Mouse (Mus musculus) lung, embryonic 16.5 days (tissue): ENCODE results near the gene Rpusd4. TPM values are rescaled to one million over a fixed set of nuclear protein-coding genes. Genes with fewer than 3 reads are reported as not detected.

Source experiments
- ATAC-seq: fragments of 200-750 bp; cut with Nextera tagmentation; 2 replicates; pipeline ENCODE4 v1.8.0; 2017; ENCODE audit warnings: low read depth, mild to moderate bottlenecking, moderate library complexity
- H3K27ac ChIP-seq: fragments of 300-500 bp; sonication (generic); 2 replicates; pipeline ENCODE4 v1.5.1; 2014; ENCODE audit warnings: mild to moderate bottlenecking, control low read depth, low read length
- H3K27me3 ChIP-seq: fragments of 300-500 bp; sonication (generic); 2 replicates; pipeline ENCODE4 v1.6.1; 2014; ENCODE audit warnings: low read depth, low read length, mixed read lengths; ENCODE audit not compliant: control insufficient read depth, insufficient read depth
- H3K36me3 ChIP-seq: fragments of 300-500 bp; sonication (generic); 2 replicates; pipeline ENCODE4 v1.6.1; 2014; ENCODE audit warnings: low read length; ENCODE audit not compliant: control insufficient read depth, insufficient read depth
- H3K4me1 ChIP-seq: fragments of 300-500 bp; sonication (generic); replicated peaks from 2 replicates; pipeline ENCODE4 v1.6.1; 2014; ENCODE audit warnings: low read length, mixed read lengths; ENCODE audit not compliant: control insufficient read depth, insufficient read depth
- H3K4me2 ChIP-seq: fragments of 300-500 bp; sonication (generic); 2 replicates; pipeline ENCODE4 v1.6.1; 2014; ENCODE audit warnings: low read depth, low read length, control low read depth
- H3K4me3 ChIP-seq: fragments of 300-500 bp; sonication (generic); 2 replicates; pipeline ENCODE4 v1.5.1; 2014; ENCODE audit warnings: mild to moderate bottlenecking, low read length, control low read depth
- H3K9ac ChIP-seq: fragments of 300-500 bp; sonication (generic); 2 replicates; pipeline ENCODE4 v1.6.1; 2014; ENCODE audit warnings: low read length, control low read depth
- H3K9me3 ChIP-seq: fragments of 300-500 bp; sonication (generic); 2 replicates; pipeline ENCODE4 v1.6.1; 2016; ENCODE audit warnings: low read length; ENCODE audit not compliant: control insufficient read depth
- WGBS: fragments of 180-500 bp; shearing (Covaris S2); extraction: QIAGEN DNeasy Blood & Tissue Kit; methylation state at CpG from one replicate; pipeline ENCODE4 v1.1.7; 2014; 5-methylcytosine and 5-hydroxymethylcytosine counted together
- polyA plus RNA-seq: library from polyadenylated mRNA; unstranded; fragments of >200 nt; fragmentation: Nextera tagmentation; extraction: Ambion mirVana; gene quantifications from 2 replicates; pipeline ENCODE4 v1.2.1, GENCODE M21; 2015

Rpusd4 gene
- 25.5 and 27.4 TPM in 2 replicates for polyA plus RNA-seq

- Histone ChIP-seq H3K4me1 (peaks cover 15% of the 10 kb centered on the region), H3K27me3 (no peaks in the 10 kb centered on the region), H3K27ac (0 out of 2 replicates have a peak within 1 kb of the TSS, but pooled peaks have one; percentile 22), H3K9ac (peak within 1 kb of the TSS; percentile 85), H3K4me3 (peak within 1 kb of the TSS; percentile 87), H3K9me3 (no peaks in the 10 kb centered on the region), H3K36me3 (peaks cover 5% of the 10 kb centered on the region), H3K4me2 (peak within 1 kb of the TSS; percentile 95)
- peak; percentile 97 for ATAC-seq
- WGBS: under 1% methylated on average over 53 of the region's 62 CpGs
Measured at GRCm38 (mm10) chr9:35267146-35267975, at the start of gene Rpusd4, which contains the start of gene Fam118b. TSS of gene Rpusd4 (plus strand) at chr9:35267865. TSS of gene Fam118b (minus strand) at chr9:35267805.

- 62% methylated on average over 1 of the region's 1 CpGs for WGBS
- H3K4me2 ChIP-seq: no peak overlapping the region
- peaks cover 45% of the 10 kb centered on the region for H3K36me3 ChIP-seq
- H3K27me3 ChIP-seq: no peaks in the 10 kb centered on the region
- H3K27ac ChIP-seq: no peak overlapping the region
- no peak for ATAC-seq
- no peaks in the 10 kb centered on the region for H3K9me3 ChIP-seq
- no peaks in the 10 kb centered on the region for H3K4me1 ChIP-seq
- no peak overlapping the region for H3K4me3 ChIP-seq
- H3K9ac ChIP-seq: no peak overlapping the region
Measured at GRCm38 (mm10) chr9:35217963-35218362, 49.7 kb upstream of the Rpusd4 start.

- no peak overlapping the region for H3K4me3 ChIP-seq
- no peaks in the 10 kb centered on the region for H3K9me3 ChIP-seq
- H3K27ac ChIP-seq: no peak overlapping the region
- peaks cover 8% of the 10 kb centered on the region for H3K36me3 ChIP-seq
- no peak overlapping the region for H3K9ac ChIP-seq
- H3K27me3 ChIP-seq: no peaks in the 10 kb centered on the region
- H3K4me2 ChIP-seq: no peak overlapping the region
- ATAC-seq: no peak
- WGBS: 93% methylated on average over 3 of the region's 3 CpGs
- H3K4me1 ChIP-seq: no peaks in the 10 kb centered on the region
Measured at GRCm38 (mm10) chr9:35223466-35223865, 44.2 kb upstream of the Rpusd4 start.

GRCm38 (mm10) chr9:35228671-35229070 lies 39.0 kb upstream of the Rpusd4 start:
- Histone ChIP-seq H3K9me3 (no peaks in the 10 kb centered on the region), H3K27ac (no peak overlapping the region), H3K4me2 (no peak overlapping the region), H3K36me3 (peaks cover 4% of the 10 kb centered on the region), H3K4me1 (no peaks in the 10 kb centered on the region), H3K27me3 (no peaks in the 10 kb centered on the region), H3K4me3 (no peak overlapping the region), H3K9ac (no peak overlapping the region)
- WGBS: 77% methylated on average over 3 of the region's 3 CpGs
- ATAC-seq: no peak

GRCm38 (mm10) chr9:35235996-35236395 lies 31.7 kb upstream of the Rpusd4 start:
- H3K4me3 ChIP-seq: no peak overlapping the region
- ATAC-seq: no peak
- H3K9me3 ChIP-seq: no peaks in the 10 kb centered on the region
- H3K9ac ChIP-seq: no peak overlapping the region
- H3K36me3 ChIP-seq: peaks cover 2% of the 10 kb centered on the region; the same call in 1 of the 2 replicates
- no peaks in the 10 kb centered on the region for H3K27me3 ChIP-seq
- WGBS: 64% methylated on average over 3 of the region's 3 CpGs
- H3K27ac ChIP-seq: no peak overlapping the region
- no peak overlapping the region for H3K4me2 ChIP-seq
- H3K4me1 ChIP-seq: 0 out of 2 replicates have a peak, but pooled peaks cover 4% of the 10 kb centered on the region

GRCm38 (mm10) chr9:35238371-35238770 lies 29.3 kb upstream of the Rpusd4 start:
- no peaks in the 10 kb centered on the region for H3K27me3 ChIP-seq
- peaks cover 2% of the 10 kb centered on the region; the same call in 1 of the 2 replicates for H3K36me3 ChIP-seq
- H3K9me3 ChIP-seq: no peaks in the 10 kb centered on the region
- WGBS: 71% methylated on average over 1 of the region's 1 CpGs
- 0 out of 2 replicates have a peak, but pooled peaks cover 4% of the 10 kb centered on the region for H3K4me1 ChIP-seq
- H3K27ac ChIP-seq: no peak overlapping the region
- H3K4me2 ChIP-seq: no peak overlapping the region
- no peak for ATAC-seq
- no peak overlapping the region for H3K4me3 ChIP-seq
- H3K9ac ChIP-seq: no peak overlapping the region

GRCm38 (mm10) chr9:35238915-35239571 lies 28.6 kb upstream of the Rpusd4 start:
- no peak overlapping the region for H3K4me2 ChIP-seq
- no peak overlapping the region for H3K9ac ChIP-seq
- no peaks in the 10 kb centered on the region for H3K9me3 ChIP-seq
- H3K4me3 ChIP-seq: no peak overlapping the region
- no peaks in the 10 kb centered on the region for H3K27me3 ChIP-seq
- 0 out of 2 replicates have a peak, but pooled peaks cover 4% of the 10 kb centered on the region for H3K4me1 ChIP-seq
- WGBS: 35% methylated on average over 6 of the region's 6 CpGs
- H3K36me3 ChIP-seq: no peaks in the 10 kb centered on the region; the same call in 1 of the 2 replicates
- ATAC-seq: peak; percentile 56; the same call in 1 of the 2 replicates
- H3K27ac ChIP-seq: no peak overlapping the region

- H3K9ac ChIP-seq: no peak overlapping the region
- 0 out of 2 replicates have a peak, but pooled peaks cover 4% of the 10 kb centered on the region for H3K4me1 ChIP-seq
- H3K4me3 ChIP-seq: no peak overlapping the region
- no peak overlapping the region for H3K27ac ChIP-seq
- ATAC-seq: no peak
- H3K36me3 ChIP-seq: no peaks in the 10 kb centered on the region
- no peaks in the 10 kb centered on the region for H3K27me3 ChIP-seq
- no peaks in the 10 kb centered on the region for H3K9me3 ChIP-seq
- H3K4me2 ChIP-seq: no peak overlapping the region
- WGBS: 60% methylated on average over 1 of the region's 1 CpGs
Measured at GRCm38 (mm10) chr9:35239734-35240133, 27.9 kb upstream of the Rpusd4 start.

GRCm38 (mm10) chr9:35247405-35247804 lies 20.3 kb upstream of the Rpusd4 start:
- Histone ChIP-seq H3K4me1 (peaks cover 2% of the 10 kb centered on the region; the same call in 1 of the 2 replicates), H3K27me3 (no peaks in the 10 kb centered on the region), H3K27ac (no peak overlapping the region), H3K4me2 (no peak overlapping the region), H3K36me3 (no peaks in the 10 kb centered on the region), H3K9me3 (no peaks in the 10 kb centered on the region), H3K4me3 (no peak overlapping the region), H3K9ac (no peak overlapping the region)
- 93% methylated on average over 2 of the region's 2 CpGs for WGBS
- ATAC-seq: no peak
